Mouse (Mus musculus) heart, postnatal 14 days (tissue): ENCODE results near the gene Tmem8. TPM values are rescaled to one million over a fixed set of nuclear protein-coding genes. Genes with fewer than 3 reads are reported as not detected.
A peak's percentile ranks its signal among the peaks of the same experiment; 100 is the strongest.
"Not testable (repeated sequence)": the region's sequence is repeated elsewhere in the genome, so short reads cannot be mapped to it uniquely, and the experiment has no call there.

ENCODE experiments used
- DNase-seq, 2 experiments: peaks; one replicate each; pipeline ENCODE4 v3.0.0; 2021 to 2022
- intact Hi-C: fragments of 180-260 bp; cut with DNase I; formaldehyde crosslinking; loops from one replicate; pipeline ENCODE4 v1.15.1; 2025
- total RNA-seq, 2 experiments: library from RNA; stranded (reverse); gene quantifications; 2 replicates each; pipeline ENCODE4 v1.2.3; 2021

Gene Tmem8
- total RNA-seq, 2 experiments from 2014 or later: 1.2 to 1.9 TPM

DNA sequence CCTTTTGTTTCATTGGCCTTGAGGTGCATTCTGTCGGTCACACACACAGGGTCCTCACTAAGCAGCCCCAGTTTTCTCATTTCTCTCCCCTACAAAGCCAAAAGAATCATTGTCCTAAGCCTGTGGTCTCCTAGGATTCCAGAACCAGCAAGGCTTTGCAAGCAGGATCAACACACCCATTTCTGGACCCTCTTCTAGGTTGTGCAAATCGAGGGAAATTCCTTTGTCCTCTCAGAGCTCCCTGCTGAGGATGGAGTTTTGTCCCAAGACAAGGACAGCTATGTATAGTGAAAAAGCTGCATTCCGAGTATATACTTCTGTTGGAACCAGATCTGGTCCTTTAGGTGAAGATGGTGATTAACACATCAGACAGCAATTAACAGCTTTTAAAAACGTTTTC is 2.9 kb upstream of the Tmem8 start:
- no peak for DNase-seq
- intact Hi-C loops: no loop called here

DNA sequence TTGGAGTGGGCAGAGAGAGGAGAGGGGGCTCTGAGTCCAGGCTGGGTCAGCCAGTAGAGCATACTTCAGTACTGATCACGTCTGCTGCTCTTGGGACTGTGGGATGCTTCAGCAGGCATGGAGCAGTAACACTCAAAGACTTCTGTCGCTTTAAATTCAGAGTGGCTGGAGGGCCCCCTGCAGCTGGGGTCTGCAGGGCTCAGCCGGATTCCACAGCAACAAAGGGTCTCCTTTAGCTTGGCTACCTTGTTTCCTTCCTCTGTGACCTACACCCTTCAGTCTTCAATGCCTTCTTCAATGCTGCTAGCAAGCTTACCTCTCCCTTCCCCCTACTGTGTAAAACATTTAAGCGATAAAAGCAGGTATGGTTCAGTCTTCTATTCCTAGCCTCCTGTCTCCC is 2.1 kb upstream of the Tmem8 start:
- intact Hi-C loops: no loop called here
- DNase-seq: no peak

DNA sequence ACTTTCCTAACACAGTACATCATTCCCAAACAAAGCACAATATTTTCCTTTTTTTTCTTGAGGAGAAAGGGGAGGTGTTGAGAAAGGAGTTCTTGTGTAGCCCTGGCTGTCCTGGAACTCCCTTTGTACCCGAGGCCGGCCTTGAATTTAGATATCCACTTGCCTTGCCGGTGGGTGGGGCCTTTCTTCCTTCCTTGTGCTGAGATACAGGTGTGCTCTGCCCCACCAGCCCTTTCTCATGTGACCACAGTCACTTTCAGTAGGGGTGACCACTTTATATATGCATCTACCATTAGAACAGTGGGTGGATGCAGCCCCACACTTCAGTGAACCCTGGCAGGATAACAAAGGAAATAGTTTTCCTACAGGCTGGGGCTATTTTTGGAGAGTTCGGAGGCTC is 1.4 kb upstream of the Tmem8 start:
- DNase-seq: no peak
- intact Hi-C loops: no loop called here

DNA sequence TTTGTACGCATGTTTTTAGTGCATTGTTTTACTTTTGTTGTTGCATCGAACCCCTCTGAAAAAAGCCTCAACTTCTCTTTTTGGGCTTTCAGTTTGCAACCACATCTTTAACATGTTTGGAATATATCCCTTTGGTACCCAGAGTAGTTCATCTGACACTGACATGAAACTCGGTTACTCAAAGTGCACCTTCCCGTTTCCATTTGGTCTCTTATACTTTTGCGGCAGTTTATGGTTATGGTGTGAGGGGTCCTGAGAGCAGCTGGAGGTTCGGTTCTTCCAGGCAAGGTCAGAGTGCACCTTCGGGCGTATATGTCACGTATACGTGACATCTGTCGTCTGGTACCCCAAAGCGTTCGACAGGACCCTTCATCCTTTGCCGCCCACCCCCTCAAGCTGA is 348 bp upstream of the Tmem8 start:
- no peak for DNase-seq
- intact Hi-C loops: no loop called here

DNA sequence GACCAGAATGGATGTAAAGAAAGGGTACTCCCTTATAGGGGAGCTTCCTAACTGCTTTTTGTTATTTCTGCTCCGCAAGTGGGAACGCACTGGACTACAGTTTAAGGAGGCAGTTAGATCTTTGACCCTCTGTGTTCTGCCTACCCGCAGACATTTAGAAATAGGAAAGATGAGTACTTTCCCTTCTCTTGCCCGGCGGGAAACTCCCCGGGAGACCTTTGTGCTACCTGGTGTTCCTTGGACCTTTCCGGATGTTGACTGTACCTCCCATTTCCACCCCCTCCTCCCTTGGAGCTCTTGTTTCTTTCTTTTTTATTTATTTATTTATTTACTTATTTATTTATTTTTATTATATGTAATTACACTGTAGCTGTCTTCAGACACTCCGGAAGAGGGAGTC is 962 bp downstream of the Tmem8 start:
- intact Hi-C loops: no loop called here

DNA sequence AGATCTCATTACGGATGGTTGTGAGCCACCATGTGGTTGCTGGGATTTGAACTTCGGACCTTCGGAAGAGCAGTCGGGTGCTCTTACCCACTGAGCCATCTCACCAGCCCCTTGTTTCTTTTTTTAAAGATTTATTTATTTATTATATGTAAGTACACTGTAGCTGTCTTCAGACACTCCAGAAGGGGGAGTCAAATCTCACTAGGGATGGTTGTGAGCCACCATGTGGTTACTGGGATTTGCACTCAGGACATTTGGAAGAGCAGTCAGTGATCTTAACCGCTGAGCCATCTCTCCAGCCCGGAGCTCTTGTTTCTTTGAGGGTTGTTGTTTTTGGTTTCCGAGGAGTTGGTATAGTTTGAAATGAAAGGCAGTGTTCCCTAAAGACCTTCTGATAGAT is 1.4 kb downstream of the Tmem8 start:
- DNase-seq, intact Hi-C loops: not testable (repeated sequence)

More for the DNA sequence above, 962 bp downstream of the Tmem8 start:
- DNase-seq: no peak

DNA sequence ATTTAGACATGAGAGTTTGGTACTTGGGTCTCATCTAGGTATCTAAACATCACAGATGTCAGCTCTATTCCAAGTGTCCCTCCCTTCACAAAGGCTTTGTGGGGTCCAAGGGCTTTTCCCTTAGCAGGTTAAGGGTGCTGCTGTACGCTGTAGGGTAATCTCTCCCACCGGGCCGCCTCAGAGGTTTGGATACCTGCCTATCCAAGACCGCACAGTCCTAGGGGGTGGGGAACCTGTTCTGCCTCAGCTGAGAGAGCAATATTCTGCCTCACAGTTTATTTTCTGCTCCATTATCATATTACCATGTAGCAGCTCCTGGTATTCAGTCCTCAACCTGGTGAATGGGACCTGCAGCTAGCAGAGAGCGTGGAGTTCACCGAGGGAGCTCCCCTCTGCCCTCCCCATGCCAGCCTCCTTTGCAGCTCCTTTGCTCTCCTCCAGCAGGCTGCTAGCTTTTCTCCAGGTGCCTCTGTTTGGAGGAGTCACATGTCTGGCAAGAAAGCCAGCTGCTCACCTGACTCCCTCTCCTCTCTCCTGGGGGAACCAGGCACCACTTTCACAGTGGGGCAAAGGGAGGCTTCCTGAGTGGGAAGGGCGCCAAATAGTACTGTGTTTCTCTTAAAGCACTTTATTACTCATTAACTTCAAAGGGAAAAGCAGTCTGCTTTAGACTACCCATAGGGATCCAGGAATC is 2.3 kb downstream of the Tmem8 start:
- intact Hi-C loops: no loop called here
- DNase-seq: no peak

DNA sequence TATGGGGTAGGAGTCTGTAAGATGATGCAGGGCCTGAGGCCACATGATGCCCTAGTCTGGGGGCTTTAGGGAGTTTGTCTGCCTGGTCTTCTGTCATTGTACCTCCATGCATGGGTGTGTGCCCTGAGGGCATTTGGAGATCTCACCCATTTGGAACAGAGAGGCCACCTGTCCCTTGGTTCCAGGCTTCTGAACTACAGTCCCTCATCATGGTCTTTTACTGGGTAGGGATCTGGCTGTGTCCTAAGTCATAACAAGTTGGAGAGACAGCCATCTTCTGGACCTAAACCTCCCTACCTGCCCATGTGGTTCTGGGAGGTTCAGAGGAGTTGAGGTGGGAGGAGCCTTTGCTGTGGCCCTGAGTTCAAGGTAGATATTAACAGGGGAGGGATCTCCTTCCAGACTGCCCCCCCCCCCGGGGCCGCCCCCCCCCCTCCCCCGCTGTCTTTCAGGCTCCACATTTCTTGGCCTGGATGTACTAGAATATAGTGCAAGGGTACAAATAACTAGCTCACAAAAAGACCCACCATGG is 2.9 kb downstream of the Tmem8 start:
- no peak for DNase-seq
- intact Hi-C loops: no loop called here

DNA sequence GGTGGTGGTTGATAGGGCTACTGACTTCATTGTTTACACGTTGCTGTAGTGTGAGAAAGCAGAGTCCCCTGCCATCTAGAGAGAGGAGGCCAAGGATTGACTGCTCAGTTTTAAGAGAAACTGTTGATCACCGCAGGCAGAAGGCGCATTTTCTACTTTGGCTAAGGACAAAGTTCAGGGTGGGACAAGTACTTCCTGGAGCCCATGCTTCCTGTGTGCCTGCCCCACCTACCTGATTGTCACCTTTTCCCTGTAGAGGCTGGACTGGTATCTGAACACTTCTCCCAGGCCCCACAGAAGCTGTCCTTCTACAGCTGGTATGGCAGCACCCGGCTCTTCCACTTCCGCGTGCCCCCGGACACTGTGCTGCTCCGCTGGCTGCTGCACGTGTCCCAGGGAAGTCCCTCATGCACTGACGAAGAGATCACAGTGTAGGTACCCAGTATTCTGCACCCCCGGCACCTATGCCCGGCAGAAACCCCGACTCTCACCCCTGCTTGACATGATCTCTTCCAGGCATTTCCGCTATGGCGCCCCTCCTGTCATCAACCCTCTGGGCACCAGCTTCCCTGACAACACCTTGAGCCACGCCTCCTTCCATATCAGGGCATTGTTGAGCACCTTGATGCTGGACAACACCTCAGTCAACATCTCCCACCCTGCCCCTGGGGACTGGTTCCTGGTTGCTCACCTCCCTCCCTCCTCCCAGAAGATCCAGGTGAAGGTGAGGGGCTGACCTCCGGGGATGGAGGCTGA is 3.6 kb downstream of the Tmem8 start:
- no peak for DNase-seq
- intact Hi-C loops: no loop called here

DNA sequence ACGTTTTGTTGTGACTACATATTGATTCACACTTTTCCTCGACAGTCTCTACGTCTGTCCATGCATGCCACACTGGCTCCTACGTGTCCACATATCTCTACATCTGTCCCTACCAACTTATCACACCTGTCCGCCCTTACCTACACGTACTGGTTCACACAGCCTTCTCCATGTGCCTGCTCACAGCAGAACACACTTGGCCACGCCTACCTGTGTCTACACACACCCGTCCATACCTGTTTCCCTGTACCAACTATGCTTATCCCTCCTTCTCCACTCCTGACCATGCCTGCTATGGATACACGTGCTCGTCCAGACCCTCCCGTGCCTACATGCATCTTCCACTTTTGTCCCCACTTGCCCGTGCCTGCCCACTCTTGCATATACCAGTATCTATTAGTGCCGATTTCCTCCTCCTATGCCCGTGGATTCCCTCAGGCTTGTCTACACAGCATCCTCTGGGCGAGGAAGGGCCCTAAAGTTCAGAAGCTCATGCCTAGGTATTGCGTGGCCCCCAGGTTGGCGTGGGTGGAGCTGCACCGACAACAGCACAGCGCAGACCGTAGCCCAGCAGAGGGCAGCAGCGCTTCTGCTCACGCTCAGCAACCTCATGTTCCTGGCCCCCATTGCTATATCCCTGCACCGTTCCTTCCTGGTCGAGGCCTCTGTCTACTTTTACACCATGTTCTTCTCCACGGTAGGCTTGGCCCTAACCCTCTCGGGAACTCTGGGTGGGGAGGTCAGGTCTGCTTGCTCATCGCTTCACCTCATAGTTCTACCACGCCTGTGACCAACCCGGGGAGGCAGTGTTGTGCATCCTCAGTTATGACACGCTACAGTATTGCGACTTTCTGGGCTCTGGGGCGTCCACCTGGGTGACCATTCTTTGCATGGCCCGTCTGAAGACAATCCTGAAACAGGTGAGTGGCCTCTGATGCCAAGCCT is 6.9 kb downstream of the Tmem8 start:
- intact Hi-C loops: loop anchor here (5.0 kb wide), 1 partner anchor 122 kb away; the partner anchor contains the start of gene Fam234a
- DNase-seq: peak; percentile 54 to 68

DNA sequence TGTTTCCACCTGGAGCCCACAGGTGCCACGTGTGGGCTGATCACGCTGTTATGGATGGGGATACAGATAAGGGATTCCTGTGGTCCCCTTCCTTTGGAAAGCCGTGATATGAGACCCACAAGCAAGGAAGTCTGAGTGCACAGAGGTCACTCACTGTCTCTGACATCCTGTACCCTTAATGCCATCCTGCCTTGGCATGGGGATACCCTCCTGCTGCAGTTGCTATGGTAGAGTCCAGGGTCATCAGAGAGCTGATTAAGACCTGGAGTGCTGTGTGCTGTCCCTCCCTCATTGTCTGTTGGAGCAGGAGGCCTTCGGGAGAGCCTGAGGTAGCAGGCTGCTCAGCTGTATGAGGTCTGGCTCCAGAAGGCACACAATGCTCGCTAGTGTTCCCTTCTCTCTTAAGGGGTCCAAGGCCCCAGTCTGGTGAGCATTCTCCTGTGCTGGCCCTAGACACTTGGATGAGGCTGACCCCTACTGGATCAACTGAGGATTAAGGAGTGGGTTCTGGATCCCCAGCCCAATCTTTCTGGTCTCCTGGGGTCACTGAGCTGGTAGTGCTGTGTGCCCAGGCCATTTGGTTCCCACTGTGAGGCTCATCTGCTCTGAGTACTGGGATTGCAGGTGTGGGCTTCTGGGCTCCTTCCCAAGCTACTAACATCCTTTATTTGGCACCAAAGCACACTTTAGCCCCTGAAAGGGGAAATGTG is 9.5 kb downstream of the Tmem8 start:
- DNase-seq: no peak
- intact Hi-C loops: loop anchor here (5.0 kb wide), 1 partner anchor 120 kb away; the partner anchor contains the start of gene Fam234a

DNA sequence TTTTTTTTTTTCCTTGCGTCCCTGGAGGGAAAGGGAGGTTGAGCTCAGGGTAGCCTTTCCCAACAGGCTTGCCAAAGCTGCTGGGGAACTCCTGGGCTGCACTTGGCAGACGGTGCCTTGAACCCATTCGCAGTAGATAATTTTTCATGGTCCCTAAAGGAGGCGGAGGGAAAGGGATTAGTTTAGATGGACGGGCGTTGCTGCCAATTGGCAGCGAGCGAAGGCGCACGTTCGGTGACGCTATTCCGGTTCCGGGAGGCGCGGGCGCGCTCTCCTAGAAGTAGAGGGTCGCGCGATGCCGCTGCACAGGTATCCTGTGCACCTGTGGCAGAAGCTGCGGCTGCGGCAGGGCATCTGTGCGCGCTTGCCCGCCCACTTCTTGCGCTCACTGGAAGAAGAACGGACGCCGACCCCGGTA is 10.2 kb downstream of the Tmem8 start, which contains the start of gene Mrpl28:
TSS of gene Mrpl28 (plus strand) at position 234 of the 418 bp plus-strand sequence.
- peak; percentile 93 to 94 for DNase-seq
- intact Hi-C loops: loop anchor here (5.0 kb wide), 1 partner anchor 119 kb away; the partner anchor contains the start of gene Fam234a

DNA sequence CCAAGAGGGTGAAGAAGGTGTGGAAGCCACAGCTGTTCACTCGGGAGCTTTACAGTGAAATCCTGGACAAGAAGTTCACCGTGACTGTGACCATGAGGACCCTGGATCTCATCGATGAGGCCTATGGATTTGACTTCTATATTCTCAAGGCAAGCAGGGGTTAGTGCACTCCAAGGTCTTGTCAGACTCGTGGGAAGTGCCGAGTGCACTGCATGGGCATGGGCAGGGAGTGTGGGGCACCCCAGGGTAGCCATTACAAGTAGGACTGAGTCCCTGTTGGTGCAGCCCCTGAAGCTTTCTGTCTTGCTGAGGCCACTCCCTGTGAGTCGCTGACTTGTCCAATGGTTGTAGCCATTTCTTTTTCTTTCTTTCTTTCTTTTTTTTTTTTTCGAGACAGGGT is 11.5 kb downstream of the Tmem8 start:
- intact Hi-C loops: loop anchor here (5.0 kb wide), 1 partner anchor 118 kb away; the partner anchor contains the start of gene Fam234a
- DNase-seq: no peak

DNA sequence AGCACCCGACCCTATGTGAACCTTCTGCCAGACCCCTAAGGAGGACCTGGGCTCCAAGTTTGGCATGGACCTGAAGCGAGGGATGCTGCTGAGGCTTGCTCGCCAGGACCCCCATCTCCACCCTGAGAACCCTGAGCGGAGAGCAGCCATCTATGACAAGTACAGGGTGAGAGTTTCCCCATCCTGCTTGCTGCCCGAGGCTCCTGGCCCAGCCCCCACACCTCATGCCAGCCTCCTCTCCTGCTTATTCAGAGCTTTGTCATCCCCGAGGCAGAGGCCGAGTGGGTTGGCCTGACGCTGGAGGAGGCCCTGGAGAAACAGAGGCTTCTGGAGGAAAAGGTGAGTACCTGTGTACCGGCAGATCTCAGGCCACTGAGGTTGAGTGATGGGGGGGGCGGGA is 12.1 kb downstream of the Tmem8 start:
- DNase-seq: no peak
- intact Hi-C loops: no loop called here

DNA sequence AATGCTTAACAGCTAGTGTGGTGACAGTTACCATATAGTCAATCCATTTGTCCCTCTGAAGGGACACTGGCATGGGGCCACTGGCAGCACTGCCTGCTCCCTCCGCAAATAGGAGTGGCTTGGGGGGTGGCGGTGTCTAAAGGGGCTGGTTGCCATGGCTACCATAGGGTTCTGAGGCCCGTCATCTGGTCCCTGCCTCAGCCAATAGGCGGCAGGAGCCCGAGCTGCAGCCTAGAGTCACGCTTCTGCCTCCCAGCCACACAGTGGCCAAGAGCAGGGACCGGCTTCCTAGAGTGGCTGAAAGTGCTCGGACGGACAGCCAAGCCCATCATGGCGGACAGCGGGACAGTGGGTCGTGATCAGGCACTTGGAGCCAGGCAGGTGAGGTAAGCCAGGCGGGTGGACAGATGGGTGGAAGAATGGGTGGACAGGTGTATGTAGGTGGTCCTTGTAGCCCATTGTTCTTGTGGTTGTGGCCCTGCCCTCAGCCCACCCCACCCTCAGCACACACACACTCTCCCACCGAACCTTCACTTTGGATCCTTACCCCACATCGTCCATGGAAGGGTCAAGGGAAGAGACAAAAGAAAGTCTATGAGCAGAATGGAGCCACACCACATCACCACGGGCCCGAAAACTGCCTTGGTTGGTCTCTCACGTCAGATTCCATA is 18.1 kb downstream of the Tmem8 start:
- intact Hi-C loops: no loop called here
- no peak for DNase-seq

DNA sequence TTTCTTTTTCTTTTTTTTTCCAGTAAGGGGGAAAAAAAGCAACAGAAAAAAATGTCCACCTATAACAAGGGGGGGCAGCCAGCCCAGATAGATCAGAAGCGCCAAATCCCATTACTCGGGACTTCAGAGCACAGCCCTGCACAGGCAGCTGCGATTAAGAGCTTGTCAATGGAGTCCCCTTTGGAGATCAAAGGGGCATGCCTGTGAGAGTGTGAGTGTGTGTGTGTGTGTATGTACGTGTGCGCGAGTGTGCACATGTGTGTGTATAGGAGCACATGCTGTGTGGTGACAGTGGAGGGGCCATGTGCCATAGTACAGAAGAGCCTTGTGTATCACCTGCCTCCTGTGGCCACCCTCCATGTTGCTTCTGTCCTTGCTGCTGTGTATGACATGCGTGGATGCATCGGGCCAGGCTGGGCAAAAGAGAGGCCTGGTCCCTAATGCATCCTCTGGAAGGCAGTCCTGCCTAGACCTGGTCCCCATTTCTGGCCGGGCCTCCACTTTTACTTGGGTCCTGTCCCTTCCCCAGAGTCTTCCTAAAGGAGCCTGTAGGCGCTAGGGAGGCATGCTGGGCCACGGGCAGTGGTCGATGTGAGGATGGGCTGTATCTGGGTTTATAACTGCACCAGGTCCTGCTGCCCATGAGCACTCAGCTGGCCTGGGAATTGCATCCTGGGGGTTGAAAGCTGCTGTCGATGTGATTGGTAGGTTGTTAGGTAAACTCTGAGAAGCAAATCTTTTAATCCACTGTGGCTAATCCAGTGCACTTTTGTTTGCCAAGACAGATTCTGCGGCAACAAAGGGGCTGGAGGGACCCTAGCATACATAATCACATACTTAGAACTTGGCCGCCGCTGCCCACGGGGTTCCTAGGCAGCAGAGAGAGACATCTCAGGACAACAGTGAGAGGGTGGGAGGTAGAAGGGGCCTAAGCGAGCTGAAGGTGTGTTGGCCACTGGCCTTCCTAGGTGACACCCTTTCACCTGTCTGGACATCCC is 19.1 kb downstream of the Tmem8 start:
- intact Hi-C loops: no loop called here

DNA sequence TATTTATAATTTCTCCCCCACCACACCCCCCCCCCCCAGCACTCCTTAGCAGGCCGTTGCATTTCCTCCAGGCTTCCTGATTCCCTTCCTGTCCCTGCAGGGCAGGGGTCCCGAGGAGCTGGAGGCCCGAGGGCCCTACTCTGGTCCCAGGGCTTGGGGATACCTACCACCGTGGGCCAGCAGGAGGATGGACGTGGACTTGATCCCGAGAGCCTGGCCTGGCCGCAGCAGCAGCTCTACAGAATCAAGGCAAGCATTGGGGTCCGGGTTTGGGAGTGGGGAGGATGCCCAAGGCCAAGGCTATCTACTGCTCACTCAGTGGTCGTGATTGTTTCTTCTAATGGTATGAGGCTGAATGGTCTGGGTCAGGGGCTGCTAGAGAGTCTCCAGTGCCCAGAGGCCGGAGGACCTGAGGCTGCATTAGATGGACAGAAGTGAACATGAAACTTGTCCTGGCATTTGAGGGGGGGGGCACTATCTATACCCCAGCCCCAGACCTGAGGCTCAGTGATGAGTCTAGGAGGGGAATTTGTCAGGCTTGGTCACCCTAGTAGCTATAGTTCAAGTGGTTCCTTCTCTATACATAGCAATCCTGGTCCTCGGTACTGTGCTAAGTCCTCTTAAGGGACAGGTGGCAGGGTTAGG is 24.1 kb downstream of the Tmem8 start:
- intact Hi-C loops: no loop called here
- DNase-seq: no peak

More for the DNA sequence above, 19.1 kb downstream of the Tmem8 start:
- DNase-seq: no peak
